Mouse (Mus musculus): ENCODE data around the gene Ttyh2.
A peak's percentile ranks its signal among the peaks of the same experiment; 100 is the strongest.

Ttyh2 gene

DNA sequence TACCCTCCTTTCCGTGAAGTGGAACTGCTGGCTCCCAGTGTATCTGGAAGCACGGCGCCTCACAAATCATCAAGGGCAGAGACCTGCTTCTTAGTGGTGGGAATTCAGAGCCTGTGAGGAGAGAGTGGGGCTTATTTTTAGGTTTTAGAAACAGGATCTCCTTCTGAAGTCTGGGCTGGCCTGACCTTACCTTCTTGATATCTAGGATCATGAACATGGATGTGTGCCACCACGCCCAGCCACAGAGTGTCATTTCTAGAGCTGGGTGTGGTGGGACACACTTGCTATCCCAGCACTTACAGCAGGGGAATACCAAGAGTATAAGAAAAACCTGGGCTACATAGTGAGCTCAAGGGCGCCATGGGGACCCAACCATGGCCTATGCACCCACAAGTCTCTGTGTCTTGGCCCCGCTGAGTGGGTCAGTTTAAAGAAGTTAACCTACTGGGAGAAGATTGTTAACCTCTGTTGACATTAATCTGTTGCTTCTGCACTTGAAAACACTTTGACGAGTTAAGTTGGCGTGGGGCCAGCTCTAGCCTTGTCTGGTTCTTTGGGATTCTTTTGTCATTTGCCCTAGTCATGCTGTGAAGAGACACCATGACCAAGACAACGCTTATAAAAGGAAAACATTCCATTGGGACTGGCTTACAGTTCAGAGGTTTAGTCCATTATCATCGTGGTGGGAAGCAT, 7.9 kb downstream of the Ttyh2 start:
- no peak for DNase-seq

DNA sequence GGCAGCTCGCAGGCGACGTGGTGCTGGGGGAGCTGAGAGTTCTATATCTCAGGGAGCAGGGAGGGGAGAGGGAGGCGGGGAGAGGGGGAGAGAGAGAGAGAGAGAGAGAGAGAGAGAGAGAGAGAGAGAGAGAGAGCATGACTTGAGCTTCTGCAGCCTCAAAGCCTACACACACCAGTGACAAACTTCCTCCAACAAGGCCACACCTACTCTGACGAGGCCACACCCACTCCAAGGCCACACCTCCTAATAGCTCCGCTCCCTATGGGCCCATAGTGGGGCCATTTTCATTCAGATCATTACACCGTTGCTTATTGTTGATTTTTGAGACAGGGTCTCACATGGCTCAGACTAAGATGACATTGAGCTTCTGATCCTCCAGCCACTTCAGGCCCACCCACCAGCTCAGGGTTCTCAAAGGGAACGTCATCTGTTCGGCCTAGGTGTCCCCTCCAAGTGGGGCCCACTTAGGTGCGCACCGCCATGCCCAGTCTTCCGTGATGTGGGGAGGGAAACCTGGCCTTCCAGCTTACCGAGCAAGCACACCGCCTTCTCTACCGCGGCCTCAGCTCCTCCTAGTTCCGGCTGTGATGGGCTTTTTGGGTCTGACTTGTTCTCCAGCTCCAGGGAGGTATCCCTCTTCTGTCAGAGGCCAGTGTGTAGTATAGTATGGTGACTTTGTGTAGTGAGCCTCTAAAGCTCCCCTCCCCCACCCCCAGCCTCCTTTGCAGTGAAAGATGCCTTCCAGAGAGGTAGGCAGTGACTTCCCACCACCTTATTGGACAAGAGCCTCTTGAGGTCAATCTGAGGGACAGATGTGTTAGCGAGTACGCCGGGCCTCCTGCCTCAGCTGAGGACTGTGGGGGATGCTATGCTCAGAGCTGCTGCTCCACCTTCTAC, 8.7 kb downstream of the Ttyh2 start:
- DNase-seq: no peak

GRCm38 (mm10) chr11:114684627-114685373, 9.6 kb downstream of the Ttyh2 start:
- DNase-seq: peak; percentile 44

GRCm38 (mm10) chr11:114685526-114686040, 10.4 kb downstream of the Ttyh2 start:
- DNase-seq: no peak

DNA sequence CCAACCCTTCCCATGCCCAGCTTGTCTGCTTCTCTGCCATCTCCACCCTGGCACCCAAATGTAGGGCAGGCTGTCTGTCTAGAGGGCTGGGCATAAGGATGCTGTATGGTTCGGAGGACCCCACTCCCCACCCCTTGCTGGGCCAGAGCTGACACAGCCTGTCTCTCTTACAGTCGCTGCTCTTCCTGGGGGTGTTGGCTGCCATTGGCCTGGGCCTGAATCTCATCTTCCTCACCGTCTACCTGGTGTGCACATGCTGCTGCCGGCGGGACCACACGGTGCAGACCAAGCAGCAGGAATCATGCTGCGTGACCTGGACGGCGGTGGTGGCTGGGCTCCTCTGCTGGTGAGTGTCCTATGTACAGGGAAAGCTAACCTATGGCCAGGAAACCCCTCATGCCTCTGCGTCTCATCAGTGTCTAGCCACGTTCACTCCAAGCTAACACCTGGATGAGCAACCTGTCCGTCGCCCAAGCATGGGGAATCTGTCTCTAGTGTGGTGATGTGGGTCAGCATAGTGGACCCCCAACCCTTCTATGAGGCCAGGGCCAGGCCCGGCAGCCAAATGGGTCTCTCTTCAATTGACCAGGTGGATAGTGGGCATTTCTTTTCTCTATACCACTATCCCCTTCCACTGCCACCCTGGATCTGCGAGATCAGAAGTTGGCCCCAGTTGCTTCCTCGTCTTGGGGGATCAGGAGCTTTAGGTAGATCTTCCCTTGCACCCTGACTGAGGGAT, 11.2 kb downstream of the Ttyh2 start:
- DNase-seq: no peak

GRCm38 (mm10) chr11:114687574-114688188, 12.4 kb downstream of the Ttyh2 start:
- no peak for DNase-seq

DNA sequence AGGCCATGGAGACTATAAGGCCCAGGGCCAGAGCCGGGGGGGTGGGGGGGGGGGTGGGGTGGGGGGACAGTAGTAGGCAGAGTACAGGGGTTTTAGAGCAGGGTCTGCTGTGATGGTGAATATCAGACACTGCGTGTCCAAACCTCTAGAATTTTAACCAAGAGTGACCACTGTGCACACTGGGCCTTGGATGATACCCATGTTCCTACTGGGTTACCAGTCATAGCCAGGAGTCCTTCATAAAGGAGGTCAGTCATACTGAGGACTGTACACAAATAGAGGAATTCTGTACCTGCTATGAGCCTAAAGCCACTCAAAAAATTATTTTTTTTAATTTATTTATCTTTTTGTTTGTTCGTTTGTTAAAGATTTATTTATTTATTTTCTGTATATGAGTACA, 13.5 kb downstream of the Ttyh2 start:
- DNase-seq: no peak

- DNase-seq: no peak
These were observed 15.0 kb downstream of the Ttyh2 start for GRCm38 (mm10) chr11:114690192-114690591.

DNA sequence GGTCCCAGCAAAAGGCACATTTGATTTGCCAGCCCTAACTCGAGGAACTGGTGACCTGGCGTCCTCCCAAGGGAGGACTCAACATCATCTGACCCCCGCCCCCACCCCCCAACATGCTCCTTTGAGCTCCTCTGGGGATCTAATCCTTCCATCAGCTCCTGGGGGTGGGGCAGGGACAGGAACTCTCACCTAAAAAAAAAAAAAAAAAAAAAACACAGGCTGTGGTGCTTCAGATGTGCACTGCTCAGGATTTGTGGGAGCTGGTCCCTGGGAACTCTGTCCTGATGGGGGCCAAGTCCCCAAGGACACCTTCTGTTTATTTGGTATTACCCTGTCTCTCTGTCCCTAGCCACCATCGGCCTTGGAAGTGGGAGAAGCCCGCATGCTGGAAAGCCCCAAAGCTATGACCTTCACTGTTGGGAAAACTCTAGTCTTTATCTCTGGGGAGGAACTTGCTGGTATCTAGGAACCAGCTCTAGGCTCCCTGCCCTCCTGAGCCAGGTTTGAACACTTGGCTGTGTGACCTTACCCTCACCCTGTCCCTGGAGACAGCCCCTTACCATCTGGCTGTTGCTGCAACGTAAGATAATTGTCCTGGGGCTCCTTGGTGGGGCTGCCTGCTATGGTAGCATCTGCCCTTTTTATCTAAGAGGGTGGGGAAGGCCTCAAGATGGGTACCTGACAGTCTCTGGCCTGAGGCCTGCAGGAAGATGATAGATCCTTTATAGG, 16.4 kb downstream of the Ttyh2 start:
- no peak for DNase-seq

DNA sequence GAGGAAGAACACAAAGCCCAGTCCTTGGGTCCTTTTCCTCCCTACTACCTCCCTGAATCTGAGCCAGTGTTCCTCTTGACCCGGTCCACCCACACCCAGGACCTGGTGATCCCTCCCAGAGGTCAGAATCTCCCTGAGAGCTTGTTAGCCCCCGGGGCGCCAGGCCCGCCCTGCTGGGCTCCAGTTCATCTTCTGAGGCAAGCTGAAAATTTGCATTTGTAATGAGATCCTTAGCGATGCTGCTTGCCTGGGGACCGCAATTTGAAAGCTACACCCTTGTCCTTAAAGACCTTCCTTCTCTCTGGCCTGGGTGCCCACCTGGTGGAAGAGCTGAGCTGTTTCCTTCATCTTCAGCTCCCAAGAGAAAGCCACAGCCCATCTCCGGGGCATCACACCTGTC, 17.4 kb downstream of the Ttyh2 start:
- DNase-seq: no peak

DNA sequence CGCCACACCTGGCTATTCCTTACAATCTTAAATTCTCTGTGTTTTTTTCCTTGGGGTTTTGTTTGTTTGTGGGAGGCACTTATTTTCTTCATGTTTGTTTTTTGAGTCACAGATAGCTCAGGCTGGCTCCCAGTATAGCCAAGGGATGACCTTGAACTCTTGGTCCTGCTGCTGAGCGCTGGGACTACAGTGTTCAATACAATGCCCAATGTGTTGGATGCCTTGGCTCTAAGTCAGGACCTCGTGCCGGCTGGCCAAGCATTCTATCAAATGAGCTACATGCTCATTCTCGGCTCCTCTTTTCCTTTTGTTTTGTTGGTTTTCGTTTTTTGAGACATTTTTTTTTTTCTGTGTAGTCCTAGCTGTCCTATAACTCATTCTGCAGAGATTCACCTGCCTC, 18.2 kb downstream of the Ttyh2 start:
- no peak for DNase-seq

GRCm38 (mm10) chr11:114694451-114694850, 19.2 kb downstream of the Ttyh2 start:
- DNase-seq: no peak

DNA sequence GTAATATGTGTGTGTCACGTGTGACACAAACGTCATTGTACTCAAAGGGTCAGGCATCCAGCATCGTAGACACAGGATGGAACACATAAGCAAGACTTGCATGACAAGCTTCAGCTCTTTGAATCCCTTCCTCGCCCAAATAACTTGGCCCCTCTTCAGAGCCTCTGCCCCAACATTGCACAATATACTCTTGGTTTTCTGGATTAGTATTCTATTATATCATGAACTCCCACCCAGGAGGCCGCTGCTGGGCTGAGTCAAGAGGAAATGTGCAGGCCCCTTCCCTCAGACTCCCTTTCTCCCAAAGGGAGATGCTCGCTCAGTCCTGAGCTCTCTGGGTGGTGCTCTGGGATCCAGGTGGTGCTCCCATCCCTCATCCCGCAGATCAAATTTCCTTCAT, 23.3 kb downstream of the Ttyh2 start:
- no peak for DNase-seq

DNA sequence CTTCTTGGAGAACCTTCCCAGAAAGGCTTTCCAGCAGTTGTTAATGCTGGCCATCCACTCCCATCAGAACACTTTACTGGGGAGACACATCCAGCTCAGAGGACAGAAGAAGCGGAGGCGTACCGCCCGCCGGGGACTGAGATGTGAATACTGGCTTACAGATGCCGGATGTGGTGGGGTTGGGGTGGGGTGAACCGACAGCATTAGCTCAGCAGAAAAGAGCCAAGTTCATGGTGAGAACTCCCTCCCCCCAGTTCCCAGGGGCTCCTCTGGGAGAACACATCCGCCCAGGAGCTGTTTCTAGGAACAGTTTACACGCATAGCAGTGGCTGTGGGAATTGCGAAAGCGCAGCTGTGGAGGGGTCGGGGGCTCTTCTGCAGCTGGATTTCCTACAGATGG, 24.3 kb downstream of the Ttyh2 start:
- DNase-seq: peak; percentile 65

GRCm38 (mm10) chr11:114702311-114702995, 27.2 kb downstream of the Ttyh2 start:
- no peak for DNase-seq

GRCm38 (mm10) chr11:114702996-114703361, 27.7 kb downstream of the Ttyh2 start:
- no peak for DNase-seq

- DNase-seq: no peak
These were observed 29.1 kb downstream of the Ttyh2 start for GRCm38 (mm10) chr11:114704071-114704913.

DNA sequence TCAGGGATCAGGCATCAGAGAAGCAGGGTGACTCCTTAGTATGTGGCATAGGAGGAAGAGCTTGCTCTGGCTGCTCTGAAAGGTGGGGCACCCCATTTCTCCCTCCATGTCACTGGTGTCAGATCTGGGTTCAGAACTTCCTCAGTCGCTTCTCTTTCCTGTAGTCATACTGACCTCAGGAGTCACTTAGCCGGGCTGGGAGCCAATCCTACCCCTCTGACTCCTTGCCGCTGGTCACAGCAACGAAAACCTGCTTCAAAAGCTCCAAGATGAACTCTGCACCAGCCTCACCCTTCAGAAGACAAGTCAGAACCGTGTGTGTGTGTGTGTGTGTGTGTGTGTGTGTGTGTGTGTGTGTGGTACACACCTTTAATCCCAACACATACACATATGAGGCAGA, 31.1 kb downstream of the Ttyh2 start:
- no peak for DNase-seq

DNA sequence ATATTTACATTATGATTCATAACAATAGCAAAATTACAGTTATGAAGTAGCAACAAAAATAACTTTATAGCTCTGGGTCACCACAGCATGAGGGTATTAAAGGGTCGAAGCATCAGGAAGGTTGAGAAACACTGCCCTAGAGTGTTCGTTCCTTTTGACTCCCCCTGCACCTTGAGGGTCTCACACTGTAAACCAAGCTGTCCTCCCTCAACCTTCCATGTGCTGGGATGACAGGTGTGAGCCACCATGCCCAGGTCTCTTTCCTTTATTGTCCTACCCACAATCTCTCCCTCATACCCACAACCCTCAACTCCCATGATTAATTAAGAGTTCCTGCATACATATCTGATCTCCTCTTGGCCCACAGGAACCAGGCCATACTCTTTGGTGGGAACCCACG, 36.2 kb downstream of the Ttyh2 start:
- no peak for DNase-seq

DNA sequence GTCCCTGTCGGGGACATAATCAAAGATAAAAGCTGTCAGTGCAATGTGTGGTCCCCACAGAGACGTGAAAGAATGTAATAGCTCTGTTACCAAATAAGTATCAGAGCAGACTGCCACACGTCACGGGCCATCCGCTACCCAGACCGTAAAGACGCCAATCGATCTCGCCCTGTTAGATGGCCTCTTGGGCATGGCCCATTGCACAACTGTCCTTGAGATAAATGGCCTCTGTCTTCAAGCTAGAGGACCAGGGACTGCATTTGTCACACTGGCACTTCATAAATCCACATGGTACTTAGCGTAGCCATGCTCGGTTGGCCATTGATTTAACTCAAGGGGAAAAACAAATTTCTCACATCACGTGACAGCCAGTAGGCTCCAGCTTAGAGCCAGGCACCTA, 36.6 kb downstream of the Ttyh2 start:
- no peak for DNase-seq
